Mouse (Mus musculus) urinary bladder, adult 18-20 months (tissue): ENCODE results near the gene Srsf6.

Experiments used
- DNase-seq, 2 experiments: peaks; one replicate each; pipeline ENCODE4 v3.0.0; 2022; ENCODE audit warnings: low spot score in 2 of 2, mixed read lengths in 2 of 2

Gene Srsf6

DNA sequence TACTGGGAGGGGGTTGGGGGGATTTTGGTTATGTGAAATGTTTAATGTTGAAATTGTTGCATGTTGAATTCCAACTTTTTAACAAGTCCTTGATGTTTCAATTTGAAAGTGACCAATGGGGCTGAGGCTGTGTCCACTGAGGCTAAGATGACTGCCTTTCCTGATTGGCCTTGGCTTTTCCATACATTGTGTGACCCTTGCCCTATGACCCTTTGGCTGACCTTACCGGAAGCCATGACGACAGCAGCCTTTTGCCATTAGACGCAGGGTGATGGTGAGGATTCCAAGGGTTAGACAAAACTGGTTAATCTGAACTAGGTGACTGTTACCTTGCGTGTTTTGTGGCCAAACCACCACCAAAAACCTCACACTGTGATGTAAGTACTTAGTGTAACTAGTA is 1.4 kb downstream of the Srsf6 start:
- no peak for DNase-seq

DNA sequence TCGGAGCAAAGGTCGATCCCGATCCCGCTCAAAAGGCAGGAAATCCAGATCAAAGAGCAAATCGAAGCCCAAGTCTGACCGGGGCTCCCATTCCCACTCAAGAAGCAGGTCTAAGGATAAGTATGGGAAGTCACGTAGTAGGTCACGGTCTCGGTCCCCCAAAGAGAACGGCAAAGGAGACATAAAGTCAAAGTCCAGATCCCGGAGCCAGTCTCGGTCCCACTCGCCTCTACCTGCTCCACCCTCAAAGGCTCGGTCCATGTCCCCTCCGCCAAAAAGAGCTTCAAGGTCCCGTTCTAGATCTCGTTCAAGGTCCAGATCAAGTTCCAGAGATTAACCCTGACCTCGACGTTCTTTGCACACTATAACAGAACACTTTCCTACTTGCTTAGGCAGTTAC is 3.1 kb downstream of the Srsf6 start:
- no peak for DNase-seq

DNA sequence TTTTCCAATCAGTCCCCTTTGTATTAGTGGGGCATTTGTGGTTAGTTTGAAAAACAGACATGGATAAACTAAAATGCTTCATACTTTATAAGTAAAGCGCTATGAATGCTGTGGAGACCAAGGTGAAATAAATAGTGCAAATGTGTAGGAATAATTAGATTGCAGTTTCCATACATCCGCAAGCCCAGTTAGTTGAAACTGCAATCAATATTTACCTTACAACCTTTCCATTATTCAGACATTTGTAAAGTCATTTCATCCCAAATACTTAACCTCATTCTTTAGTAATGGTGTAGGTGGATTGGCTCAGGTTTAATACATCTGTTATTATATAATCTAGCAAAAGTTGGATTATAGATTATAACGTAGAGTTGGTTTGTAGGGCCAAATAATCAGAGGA is 4.4 kb downstream of the Srsf6 start:
- no peak for DNase-seq

DNA sequence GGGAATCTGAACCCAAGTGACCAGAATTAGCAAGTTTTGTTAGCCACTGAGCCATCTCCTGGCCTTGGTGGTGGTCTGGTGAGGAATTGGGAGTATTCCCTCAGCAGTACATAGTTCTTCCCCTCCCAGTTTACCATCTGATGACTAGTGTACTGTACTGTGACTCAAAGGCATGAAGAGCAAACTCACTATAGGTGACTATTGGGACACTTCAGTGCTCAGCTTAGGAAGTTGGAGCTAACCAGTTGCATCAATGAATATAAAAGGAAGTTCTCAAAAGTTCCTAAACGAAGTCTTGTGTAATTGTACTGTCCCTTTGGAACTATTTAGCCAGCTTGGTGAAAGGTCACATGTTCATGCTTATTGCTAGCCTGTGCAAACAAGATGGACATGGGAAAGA is 8.2 kb downstream of the Srsf6 start:
- no peak for DNase-seq

DNA sequence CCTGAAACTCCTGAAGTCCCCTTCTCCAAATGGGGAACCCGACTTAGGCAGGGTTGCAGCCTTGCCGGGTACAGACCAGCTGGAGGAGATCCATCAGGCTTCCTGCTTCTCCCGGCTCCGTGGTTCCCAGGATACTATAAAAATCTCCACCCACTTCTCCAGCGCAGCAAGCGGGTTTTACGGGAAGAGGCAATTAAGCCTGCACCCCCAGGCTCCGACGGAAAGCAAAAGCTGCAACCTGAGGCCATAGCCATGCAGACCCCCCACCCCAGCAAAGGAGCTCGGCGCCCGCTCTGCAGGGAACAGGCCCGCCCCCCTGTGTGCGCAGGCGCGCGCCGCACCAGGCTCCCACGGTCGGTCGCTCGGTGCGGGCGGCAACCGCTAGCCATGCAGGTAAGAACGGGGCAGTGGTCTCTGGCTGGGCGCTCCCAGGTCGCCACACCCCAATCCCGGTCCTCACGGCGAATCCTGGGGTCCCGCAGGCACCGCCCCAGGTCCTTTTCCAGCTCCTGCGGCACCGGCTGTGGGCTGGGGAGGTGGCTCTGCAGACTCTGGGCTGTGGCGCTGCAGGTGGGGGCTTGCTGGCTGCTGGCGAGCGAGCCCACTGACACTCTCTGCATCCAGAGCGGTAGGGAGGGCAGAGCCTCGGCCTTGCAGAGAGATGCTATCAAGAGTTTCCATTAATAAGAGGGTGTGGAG is 12.0 kb downstream of the Srsf6 start, which contains the start of gene L3mbtl1:
L3mbtl1 (plus strand) TSS at position 325 of the 699 bp plus-strand sequence.
- no peak for DNase-seq

DNA sequence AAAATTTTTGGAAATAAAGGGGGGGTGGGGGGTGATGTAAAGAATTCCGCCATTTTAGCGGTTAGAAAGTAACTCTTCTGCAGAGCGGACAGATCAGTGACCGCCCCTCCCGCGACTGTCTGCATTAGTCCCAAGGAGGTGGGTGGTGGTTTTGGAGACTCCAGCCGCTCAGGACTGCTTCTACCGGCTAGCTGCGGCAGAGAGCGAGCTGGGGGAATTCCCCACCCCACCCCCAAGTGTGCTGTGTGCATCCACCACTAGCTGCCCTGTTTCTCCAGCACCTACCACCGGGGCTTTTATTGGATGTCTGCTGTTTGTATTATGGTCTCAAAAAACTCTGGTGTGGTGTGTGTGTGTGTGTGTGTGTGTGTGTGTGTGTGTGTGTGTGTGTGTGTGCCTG is 12.6 kb downstream of the Srsf6 start:
- DNase-seq: no peak

DNA sequence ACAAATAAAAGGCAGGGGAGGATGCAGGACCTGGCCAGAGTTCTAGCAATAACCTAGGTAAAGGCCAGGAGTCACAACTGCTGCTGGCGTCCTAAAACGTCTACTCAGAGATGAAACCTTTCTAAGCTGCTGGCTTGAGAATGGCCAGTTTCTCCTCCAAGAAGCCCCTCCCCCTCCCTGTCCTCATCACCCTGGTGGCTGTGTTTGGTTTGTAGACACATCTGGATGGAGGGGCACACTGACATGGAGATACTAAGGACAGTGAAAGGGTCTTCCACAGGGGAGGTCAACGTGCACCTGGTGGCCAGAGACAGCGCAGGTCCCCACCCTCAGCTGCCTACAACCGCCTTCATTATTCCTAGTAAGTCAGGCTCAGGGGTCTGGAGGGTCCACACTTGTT is 15.6 kb downstream of the Srsf6 start:
- no peak for DNase-seq

DNA sequence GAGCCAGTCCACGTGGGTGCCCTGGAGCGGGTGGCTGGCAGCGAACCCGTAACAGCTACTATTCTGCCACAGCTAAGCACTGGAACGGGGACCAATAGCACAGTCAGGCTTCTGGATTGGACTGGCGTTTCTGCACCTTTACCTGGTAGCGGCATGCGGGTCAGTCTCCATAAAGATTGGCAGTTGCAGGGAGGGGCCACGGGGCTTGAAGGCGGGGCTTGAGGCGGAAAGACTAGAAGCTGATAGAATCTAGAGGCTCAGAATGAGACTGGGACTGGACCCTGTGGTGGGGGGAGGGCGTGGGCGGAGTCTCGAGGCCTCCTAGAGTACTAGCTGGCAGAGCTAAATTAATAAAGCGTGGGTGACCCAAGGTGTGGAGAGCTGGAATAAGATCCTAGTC is 16.4 kb downstream of the Srsf6 start:
- DNase-seq: peak; percentile 17 to 47

DNA sequence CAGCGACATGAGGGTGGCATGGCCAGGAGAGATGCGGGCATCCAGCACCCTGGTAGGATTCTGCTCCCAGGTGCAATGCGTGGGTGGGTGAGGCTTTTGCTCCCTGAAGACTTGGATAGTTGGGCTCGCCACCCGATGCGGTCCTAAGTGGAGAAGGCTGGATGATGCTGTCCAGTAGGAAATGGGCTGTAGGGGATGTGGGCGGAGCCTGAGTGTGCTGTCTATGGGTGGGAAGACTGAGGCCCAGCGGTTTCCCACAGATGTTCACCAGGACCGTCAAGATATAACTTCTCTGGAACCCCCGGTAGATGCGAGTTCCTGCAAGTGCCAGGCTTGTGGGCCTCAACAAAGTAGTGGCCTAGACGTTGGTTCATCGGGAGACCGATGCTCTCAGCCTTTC is 16.9 kb downstream of the Srsf6 start:
- no peak for DNase-seq

DNA sequence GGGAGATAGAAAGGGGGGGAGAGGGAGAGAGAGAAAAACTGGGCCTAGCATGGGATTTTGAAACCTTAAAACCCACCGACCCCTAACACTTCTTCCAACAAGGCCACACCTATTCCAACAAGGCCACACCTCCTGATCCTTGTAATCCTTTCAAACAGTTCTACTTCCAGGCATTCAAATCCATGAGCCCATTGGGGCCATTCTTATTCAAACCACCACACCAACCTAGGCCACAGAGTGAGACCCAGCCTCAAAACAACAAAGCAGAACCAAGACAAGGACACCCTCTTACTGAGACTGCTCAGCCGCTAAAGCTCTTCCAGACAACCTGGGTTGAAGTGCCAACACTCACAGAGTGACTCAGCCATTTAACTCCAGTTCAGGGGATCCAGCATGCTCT is 19.4 kb downstream of the Srsf6 start:
- DNase-seq: no peak

DNA sequence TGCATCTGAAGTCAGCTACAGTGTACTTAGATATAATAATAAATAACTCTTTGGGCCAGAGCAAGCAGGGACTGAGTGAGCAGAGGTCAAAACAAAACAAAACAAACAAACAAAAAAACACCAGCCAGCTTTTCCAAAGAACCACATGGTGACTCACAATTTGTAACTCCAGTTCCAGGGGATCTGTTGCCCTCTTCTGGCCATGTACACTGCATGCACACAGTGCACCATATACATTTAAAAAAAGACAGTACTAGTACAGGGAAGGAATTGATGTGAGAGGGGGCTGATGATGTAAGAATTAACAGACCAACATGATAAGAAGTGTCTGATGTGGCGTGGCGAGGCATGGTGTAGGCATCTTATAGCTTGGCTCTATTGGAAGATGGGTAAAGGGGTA is 25.5 kb downstream of the Srsf6 start:
- no peak for DNase-seq

DNA sequence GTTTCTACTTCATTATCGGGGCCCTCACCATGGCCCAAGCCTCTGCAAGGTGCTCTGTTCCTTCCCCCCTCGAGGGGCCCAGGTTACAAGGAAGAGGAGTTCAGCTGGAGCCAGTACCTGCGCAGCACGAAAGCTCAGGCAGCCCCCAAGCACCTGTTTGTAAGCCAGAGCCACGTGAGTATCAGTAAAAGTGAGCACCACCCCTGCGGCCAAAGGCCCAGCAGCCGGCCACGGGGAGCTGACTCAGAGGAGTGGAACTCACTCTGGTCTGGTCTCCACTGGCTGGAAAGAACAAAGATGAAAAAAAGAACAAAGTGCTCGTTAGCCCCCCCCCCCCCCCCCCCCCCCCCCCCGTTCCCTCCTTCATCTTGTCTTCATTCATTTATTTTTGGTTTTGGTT is 30.0 kb downstream of the Srsf6 start:
- DNase-seq: no peak

DNA sequence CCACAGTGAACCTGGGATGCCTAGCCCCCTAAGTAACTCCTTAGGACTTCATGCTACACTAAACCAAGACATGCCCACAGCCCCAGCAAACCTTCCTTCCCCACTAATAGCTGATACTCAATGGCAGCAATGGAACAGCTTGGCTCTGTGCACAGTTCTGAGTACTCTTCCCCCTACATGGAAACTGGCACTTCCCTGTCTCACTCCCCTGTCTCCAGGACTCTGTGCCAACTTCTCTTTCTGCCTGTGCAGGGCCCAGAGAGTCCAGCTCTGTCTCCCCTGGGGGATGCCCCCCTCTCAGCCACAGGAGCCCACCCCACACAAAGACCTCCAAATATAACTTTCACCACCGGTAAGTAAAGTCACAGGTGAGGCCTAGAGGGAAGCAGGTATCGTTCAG is 35.4 kb downstream of the Srsf6 start:
- DNase-seq: no peak

DNA sequence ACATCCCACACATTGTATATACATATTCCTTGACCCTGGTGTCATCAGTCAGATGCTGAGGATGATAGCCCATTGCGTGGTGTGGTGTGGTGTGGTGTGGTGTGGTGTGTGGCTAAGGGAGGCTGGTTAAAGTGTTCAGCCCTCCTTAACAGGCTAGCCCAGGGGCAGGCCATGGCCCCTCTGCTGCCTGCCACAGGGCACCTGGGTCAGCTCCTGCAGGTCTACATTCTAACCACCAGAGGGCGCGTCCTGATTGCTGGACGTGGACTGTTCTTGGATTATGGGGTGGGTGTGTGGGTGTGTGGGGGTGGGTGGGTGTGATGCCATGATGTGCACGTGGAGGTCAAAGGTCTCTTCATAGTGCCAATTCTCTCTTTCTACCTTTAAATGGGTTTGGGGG is 37.0 kb downstream of the Srsf6 start:
- no peak for DNase-seq

DNA sequence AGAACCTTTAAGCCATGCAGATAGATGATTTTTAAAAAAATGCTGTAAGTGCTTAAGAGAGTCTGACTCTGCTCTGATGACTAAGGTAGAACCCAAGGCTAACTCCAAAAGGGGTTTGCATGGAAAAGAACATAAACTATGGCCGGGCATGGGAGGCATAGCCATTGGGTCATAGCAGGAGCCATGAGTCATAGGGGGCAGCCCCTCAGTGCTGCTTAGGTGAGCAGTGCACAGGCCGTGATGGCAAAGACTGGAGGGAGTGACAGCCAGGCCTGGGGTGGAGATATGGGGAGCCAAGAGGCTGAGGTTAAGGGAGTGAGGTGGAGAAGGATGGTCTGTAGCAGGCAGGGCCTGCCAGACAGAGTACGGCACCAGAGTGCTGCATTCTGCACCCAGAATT is 37.8 kb downstream of the Srsf6 start:
- DNase-seq: no peak

DNA sequence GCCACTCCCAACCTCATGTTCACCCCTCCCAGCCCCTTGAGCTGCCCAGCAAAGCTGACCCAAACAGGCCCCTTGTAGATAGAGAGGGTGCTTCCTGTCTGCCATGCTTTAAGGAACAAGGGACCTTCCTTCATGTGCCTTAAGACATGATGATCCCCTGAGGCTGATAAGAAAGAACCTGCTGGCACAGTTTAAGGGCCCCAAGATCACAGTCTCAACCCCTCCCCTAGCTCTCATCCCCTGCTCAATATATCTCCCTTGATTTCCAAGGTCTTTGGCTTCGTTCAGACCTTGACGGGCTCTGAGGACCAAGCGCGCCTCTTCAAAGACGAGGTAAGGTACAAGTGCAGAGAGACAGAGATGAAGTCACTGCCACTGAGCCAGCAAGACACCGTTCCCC is 39.6 kb downstream of the Srsf6 start:
- DNase-seq: no peak

DNA sequence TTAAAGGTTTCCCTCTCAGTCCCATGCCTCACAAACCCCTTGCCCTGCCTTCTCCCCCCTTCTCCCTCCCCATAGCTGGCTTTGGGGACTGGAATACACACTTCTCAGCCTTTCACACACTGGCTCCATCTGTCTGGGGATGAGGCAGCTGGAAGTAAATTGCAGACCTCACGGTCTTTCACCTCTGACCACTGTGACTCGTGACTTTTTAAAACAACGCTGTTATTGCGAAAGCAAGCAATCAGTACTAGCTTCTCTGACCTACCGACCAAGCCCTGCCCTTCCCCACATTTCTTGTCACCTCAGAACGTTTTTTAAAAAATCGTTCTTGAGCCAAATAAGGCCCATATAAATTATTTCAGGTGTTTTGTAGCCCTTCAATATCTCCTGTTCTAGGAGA is 41.4 kb downstream of the Srsf6 start:
- DNase-seq: no peak

DNA sequence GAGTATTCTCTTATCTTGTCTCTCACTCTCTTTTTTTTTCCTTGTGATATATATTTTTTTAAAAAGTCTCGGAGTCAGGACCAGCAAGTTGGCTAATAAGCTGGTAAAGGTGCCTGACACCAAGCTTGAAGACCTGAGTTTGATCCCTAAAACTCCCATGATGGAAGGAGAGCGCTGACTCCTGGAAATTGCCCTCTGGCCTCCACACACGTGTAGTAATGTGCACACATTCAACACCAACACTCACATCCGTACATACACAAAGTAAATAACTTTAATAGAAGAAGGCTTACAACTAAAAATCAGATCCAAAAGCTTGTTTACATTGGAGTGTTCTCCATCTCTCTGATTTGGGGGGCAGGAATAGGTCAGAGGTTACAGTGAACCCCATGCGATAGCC is 41.9 kb downstream of the Srsf6 start:
- DNase-seq: no peak

DNA sequence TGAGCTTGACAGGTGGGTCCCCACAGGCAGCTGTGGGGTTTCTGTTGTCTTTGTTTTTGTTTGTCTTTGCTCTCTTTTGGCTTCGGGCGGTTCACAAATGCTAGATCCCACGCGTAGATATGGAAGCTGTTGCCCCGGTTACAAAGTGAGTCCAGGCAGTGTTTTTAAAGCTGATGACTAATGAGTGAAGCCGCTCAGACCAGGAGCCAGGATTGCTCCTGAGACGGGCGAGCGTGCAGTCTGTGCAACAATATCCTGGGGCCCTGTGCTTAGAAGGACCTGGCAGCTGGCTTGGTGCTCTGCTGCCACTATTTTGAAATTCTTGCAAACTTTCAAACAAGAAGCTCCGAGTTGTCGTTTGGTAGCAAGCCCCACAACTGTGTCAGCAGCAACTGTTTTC is 42.3 kb downstream of the Srsf6 start:
- DNase-seq: peak in 1 of 2 experiments; percentile 47

DNA sequence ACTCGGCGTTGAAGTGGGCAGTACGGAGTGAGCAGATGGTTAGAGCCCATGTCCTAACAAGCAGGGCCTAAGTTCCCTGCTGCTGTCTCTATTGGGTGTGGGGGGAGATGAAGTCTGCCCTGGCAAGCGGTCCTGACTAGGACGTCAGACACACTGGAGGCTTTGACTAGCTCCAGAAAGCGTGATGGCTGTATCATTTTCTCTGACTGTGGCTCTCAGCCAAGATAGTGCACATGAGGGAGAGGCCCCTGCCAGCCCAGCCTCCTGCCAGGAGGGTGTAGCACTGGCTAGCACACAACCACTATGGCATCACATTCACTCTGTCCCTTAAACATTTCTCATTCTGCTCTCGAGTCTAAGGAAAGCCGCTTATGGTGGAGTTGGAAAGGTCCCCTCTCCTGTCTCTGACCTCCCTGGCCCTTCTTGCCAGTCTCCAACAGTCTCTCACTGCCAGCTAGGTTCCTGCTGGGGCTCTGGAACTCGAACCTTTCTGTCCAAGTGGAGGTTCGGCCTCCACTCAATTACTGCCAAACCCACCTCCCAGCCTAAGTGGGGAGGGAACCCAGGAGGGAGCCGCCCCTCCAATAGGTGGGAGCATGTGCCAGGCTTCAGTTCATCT is 43.9 kb downstream of the Srsf6 start:
- DNase-seq: no peak

DNA sequence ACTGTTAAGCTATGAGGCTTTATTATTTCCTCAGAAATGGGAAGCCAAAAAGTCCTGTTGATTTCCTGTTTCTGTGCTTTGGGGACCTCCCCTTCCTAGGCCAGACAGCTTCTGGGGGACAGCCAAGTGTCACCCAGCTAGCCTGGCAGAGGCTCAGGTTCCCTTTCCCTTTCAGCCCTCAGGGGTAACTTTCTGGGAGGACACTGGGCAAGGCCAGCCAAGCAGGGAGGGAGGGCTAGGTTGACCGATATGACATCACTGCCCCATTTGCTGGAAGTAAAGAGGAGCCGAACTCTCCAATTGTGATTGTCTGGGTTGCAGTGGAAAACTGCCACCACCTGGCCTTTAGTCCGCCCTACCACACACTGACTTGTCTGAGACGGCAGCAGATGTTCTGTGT is 44.7 kb downstream of the Srsf6 start:
- DNase-seq: no peak

DNA sequence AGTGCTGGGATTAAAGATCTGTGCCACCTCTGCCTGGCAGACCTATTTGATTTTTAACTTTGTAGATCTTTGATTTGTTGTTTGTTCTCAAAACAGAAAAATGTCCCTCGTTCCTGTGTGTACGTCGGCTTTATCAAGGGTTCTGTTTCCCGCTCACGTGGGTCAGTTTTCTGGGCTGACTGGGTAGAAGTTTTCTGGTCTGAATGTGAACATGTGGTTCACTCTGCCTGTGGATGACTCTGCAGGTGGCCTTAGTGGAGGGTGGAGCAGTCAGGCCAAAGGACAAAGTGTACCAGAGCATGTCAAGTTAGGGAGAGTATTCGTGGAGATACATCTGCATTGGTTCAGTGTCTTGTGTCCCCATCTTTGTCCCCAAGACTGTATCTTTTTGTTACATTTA is 53.1 kb downstream of the Srsf6 start:
- DNase-seq: no peak

DNA sequence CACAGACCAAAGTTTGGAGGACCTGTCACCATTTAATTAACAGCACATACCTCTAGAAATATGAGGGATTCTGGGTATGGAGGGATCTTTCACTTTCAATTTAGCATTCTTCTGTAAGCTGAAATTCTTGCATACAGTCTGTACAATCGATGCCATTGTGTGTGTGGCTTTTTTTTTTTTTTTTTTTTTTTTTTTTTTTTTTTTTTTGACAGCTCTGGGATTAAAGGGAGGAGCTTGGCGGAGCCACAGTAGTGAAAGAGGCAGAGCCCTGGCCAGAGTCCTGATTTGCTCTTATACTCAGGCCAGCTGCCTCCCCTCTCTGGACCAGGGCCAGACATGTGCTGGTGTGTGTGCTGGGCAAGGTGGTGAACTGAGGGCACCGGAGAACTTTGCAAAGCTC is 54.6 kb downstream of the Srsf6 start:
- DNase-seq: no peak
